Mouse (Mus musculus) brown adipose tissue, adult 24 weeks (tissue): ENCODE measurements around the gene Cbx7. TPM values are rescaled to one million over a fixed set of nuclear protein-coding genes. Genes with fewer than 3 reads are reported as not detected.
"Not testable (repeated sequence)": the region's sequence is repeated elsewhere in the genome, so short reads cannot be mapped to it uniquely, and the experiment has no call there.

ENCODE experiments used
- H3K27ac ChIP-seq: fragments of 200-500 bp; replicated peaks from 2 replicates; pipeline ENCODE4 v1.5.1; 2012; ENCODE audit warnings: low read depth, mild to moderate bottlenecking, low read length
- H3K4me1 ChIP-seq: fragments of 200-500 bp; 2 replicates; pipeline ENCODE4 v1.6.1; 2012; ENCODE audit warnings: low read length, mixed read lengths; ENCODE audit not compliant: control insufficient read depth, insufficient read depth, insufficient read length
- H3K4me3 ChIP-seq: fragments of 200-500 bp; 2 replicates; pipeline ENCODE4 v1.5.1; 2012; ENCODE audit warnings: low read depth, mild to moderate bottlenecking, low read length, moderate library complexity; ENCODE audit not compliant: insufficient read depth
- polyA plus RNA-seq: library from polyadenylated mRNA; stranded (reverse); fragments of >200 nt; gene quantifications from 2 replicates; pipeline ENCODE4 v1.2.4, GENCODE M21; 2012; ENCODE audit not compliant: missing spikeins, insufficient read depth, insufficient read length

The Cbx7 gene
- polyA plus RNA-seq, 1 experiment, result 7.1 TPM

- Histone ChIP-seq H3K27ac (no peak overlapping the region), H3K4me1 (peaks cover 17% of the 10 kb centered on the region), H3K4me3 (no peak overlapping the region)
These were observed 24.1 kb downstream of the Cbx7 start for GRCm38 (mm10) chr15:79946790-79947189.

- Histone ChIP-seq H3K27ac (no peak overlapping the region), H3K4me3 (no peak overlapping the region), H3K4me1 (peaks cover 9% of the 10 kb centered on the region)
These were observed 24.9 kb downstream of the Cbx7 start for GRCm38 (mm10) chr15:79946022-79946421.

- H3K27ac ChIP-seq, result no peak overlapping the region
- H3K4me1 ChIP-seq, result peaks cover 5% of the 10 kb centered on the region
- no peak overlapping the region for H3K4me3 ChIP-seq
These were observed 26.0 kb downstream of the Cbx7 start for GRCm38 (mm10) chr15:79944948-79945347.

GRCm38 (mm10) chr15:79943584-79943983, 27.3 kb downstream of the Cbx7 start:
- Histone ChIP-seq H3K4me1 (no peaks in the 10 kb centered on the region), H3K27ac (no peak overlapping the region), H3K4me3 (no peak overlapping the region)

- no peak overlapping the region for H3K4me3 ChIP-seq
- H3K4me1 ChIP-seq, result no peaks in the 10 kb centered on the region
- no peak overlapping the region for H3K27ac ChIP-seq
These were observed 28.4 kb downstream of the Cbx7 start for GRCm38 (mm10) chr15:79942541-79942940.

- Histone ChIP-seq H3K4me1 (no peaks in the 10 kb centered on the region), H3K4me3 (no peak overlapping the region), H3K27ac (no peak overlapping the region)
These were observed 30.0 kb downstream of the Cbx7 start for GRCm38 (mm10) chr15:79940932-79941331.

- no peaks in the 10 kb centered on the region for H3K4me1 ChIP-seq
- no peak overlapping the region for H3K4me3 ChIP-seq
- no peak overlapping the region for H3K27ac ChIP-seq
These were observed 31.0 kb downstream of the Cbx7 start for GRCm38 (mm10) chr15:79939913-79940312.

GRCm38 (mm10) chr15:79939501-79939900, 31.4 kb downstream of the Cbx7 start:
- H3K27ac ChIP-seq, H3K4me1 ChIP-seq, H3K4me3 ChIP-seq: not testable (repeated sequence)

- Histone ChIP-seq H3K4me1 (no peaks in the 10 kb centered on the region), H3K4me3 (no peak overlapping the region), H3K27ac (no peak overlapping the region)
These were observed 31.9 kb downstream of the Cbx7 start for GRCm38 (mm10) chr15:79939020-79939419.

GRCm38 (mm10) chr15:79936374-79936751, 34.6 kb downstream of the Cbx7 start:
- Histone ChIP-seq H3K4me1 (peaks cover 10% of the 10 kb centered on the region; the same call in 1 of the 2 replicates), H3K4me3 (no peak overlapping the region), H3K27ac (no peak overlapping the region)

GRCm38 (mm10) chr15:79935654-79936373, 35.1 kb downstream of the Cbx7 start:
- Histone ChIP-seq H3K4me3 (no peak overlapping the region), H3K4me1 (peaks cover 11% of the 10 kb centered on the region; the same call in 1 of the 2 replicates), H3K27ac (no peak overlapping the region)

GRCm38 (mm10) chr15:79934776-79935175, 36.1 kb downstream of the Cbx7 start:
- H3K4me1 ChIP-seq, result peaks cover 11% of the 10 kb centered on the region; the same call in 1 of the 2 replicates
- no peak overlapping the region for H3K27ac ChIP-seq
- no peak overlapping the region for H3K4me3 ChIP-seq

- peak overlapping the region; percentile 33 for H3K4me3 ChIP-seq
- H3K4me1 ChIP-seq, result peaks cover 11% of the 10 kb centered on the region; the same call in 1 of the 2 replicates
- H3K27ac ChIP-seq, result no peak overlapping the region
These were observed 37.0 kb downstream of the Cbx7 start for GRCm38 (mm10) chr15:79933670-79934514.

GRCm38 (mm10) chr15:79933052-79933669, 37.8 kb downstream of the Cbx7 start:
- Histone ChIP-seq H3K4me1 (peaks cover 11% of the 10 kb centered on the region; the same call in 1 of the 2 replicates), H3K27ac (no peak overlapping the region), H3K4me3 (peak overlapping the region; percentile 62)

- no peak overlapping the region for H3K27ac ChIP-seq
- H3K4me3 ChIP-seq, result peak overlapping the region; percentile 62
- H3K4me1 ChIP-seq, result peaks cover 11% of the 10 kb centered on the region; the same call in 1 of the 2 replicates
These were observed 38.5 kb downstream of the Cbx7 start for GRCm38 (mm10) chr15:79932323-79932987.
